Mouse (Mus musculus) lung, postnatal 0 days (tissue): ENCODE data around the gene Tmem117. TPM values are rescaled to one million over a fixed set of nuclear protein-coding genes. Genes with fewer than 3 reads are reported as not detected.

Experiments used
- ATAC-seq: fragments of 200-750 bp; cut with Nextera tagmentation; 2 replicates; pipeline ENCODE4 v1.8.0; 2017; ENCODE audit warnings: moderate library complexity
- DNase-seq: peaks from one replicate; pipeline ENCODE4 v3.0.0-alpha.2; 2016; ENCODE audit warnings: low spot score
- H3K27ac ChIP-seq: fragments of 300-500 bp; sonication (generic); 2 replicates; pipeline ENCODE4 v1.5.1; 2014; ENCODE audit warnings: antibody characterized with exemption, mild to moderate bottlenecking, low read length, mixed read lengths
- H3K27me3 ChIP-seq: fragments of 300-500 bp; sonication (generic); replicated peaks from 2 replicates; pipeline ENCODE4 v1.6.1; 2014; ENCODE audit warnings: low read length, mixed read lengths; ENCODE audit not compliant: insufficient read depth
- H3K36me3 ChIP-seq: fragments of 300-500 bp; sonication (generic); 2 replicates; pipeline ENCODE4 v1.6.1; 2014; ENCODE audit warnings: low read length, mixed read lengths; ENCODE audit not compliant: insufficient read depth
- H3K4me1 ChIP-seq: fragments of 300-500 bp; sonication (generic); 2 replicates; pipeline ENCODE4 v1.6.1; 2014; ENCODE audit warnings: antibody characterized with exemption, low read depth, low read length, mixed read lengths; ENCODE audit not compliant: insufficient read depth
- H3K4me2 ChIP-seq: fragments of 300-500 bp; sonication (generic); replicated peaks from 2 replicates; pipeline ENCODE4 v1.6.1; 2014; ENCODE audit warnings: low read depth, mild to moderate bottlenecking, low read length, moderate library complexity, mixed read lengths
- H3K4me3 ChIP-seq: fragments of 300-500 bp; sonication (generic); 2 replicates; pipeline ENCODE4 v1.5.1; 2014; ENCODE audit warnings: low read depth, low read length
- H3K9ac ChIP-seq: fragments of 300-500 bp; sonication (generic); replicated peaks from 2 replicates; pipeline ENCODE4 v1.6.1; 2014; ENCODE audit warnings: low read depth, mild to moderate bottlenecking
- H3K9me3 ChIP-seq: fragments of 300-500 bp; sonication (generic); 2 replicates; pipeline ENCODE4 v1.6.1; 2016; ENCODE audit warnings: low read length, mixed read lengths
- CTCF ChIP-seq: IDR thresholded peaks from 2 replicates; pipeline ENCODE4 v1.5.1; 2016; ENCODE audit warnings: antibody characterized with exemption, mild to moderate bottlenecking
- EP300 ChIP-seq: IDR thresholded peaks from 2 replicates; pipeline ENCODE4 v1.6.1; 2016; ENCODE audit warnings: antibody characterized with exemption, mild to moderate bottlenecking, control low read depth
- WGBS: fragments of 180-500 bp; shearing (Covaris S2); extraction: QIAGEN DNeasy Blood & Tissue Kit; methylation state at CpG from one replicate; pipeline ENCODE4 v1.1.7; 2014; 5-methylcytosine and 5-hydroxymethylcytosine counted together
- polyA plus RNA-seq: library from polyadenylated mRNA; unstranded; fragments of >200 nt; fragmentation: Nextera tagmentation; extraction: Ambion mirVana; gene quantifications from 2 replicates; pipeline ENCODE4 v1.2.1, GENCODE M21; 2015

The Tmem117 gene
- polyA plus RNA-seq, 1 experiment from 2014 or later: 3.3 TPM

DNA sequence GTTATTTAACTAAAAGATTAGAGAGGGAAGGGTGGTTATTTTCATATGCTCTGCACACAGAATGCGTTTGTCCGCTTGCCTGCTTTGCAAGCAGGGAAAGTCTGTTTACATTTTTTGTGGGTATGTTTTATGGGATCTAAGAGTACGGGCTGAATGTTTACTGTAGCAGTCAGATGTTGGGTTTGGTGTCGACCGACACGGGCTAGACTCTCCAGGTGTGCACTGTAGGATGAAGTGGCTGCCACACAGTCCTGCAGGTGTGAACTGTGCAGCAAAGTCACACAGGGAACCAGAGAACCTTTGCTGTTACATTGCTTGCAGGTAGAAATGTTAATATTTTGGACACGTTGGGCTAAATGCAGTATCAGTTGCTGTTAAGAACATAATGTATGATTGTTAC lies 31.9 kb downstream of the Tmem117 start:
- no peaks in the 10 kb centered on the region for H3K9me3 ChIP-seq
- ATAC-seq: no peak
- H3K36me3 ChIP-seq: no peaks in the 10 kb centered on the region
- DNase-seq: peak; percentile 7
- no peak overlapping the region for H3K4me2 ChIP-seq
- TF ChIP-seq EP300 (no peak), CTCF (no peak)
- H3K4me1 ChIP-seq: no peaks in the 10 kb centered on the region
- 18% methylated on average over 7 of the region's 7 CpGs for WGBS
- H3K27ac ChIP-seq: no peak overlapping the region
- no peak overlapping the region for H3K4me3 ChIP-seq
- no peaks in the 10 kb centered on the region for H3K27me3 ChIP-seq
- no peak overlapping the region for H3K9ac ChIP-seq

- WGBS: 18% methylated on average over 9 of the region's 9 CpGs
- DNase-seq (peak; percentile 83), ATAC-seq (no peak)
- Histone ChIP-seq H3K27ac (no peak overlapping the region), H3K36me3 (no peaks in the 10 kb centered on the region), H3K9ac (no peak overlapping the region), H3K4me2 (peak overlapping the region; percentile 20; the same call in 1 of the 2 replicates), H3K27me3 (no peaks in the 10 kb centered on the region), H3K4me1 (no peaks in the 10 kb centered on the region), H3K9me3 (no peaks in the 10 kb centered on the region), H3K4me3 (no peak overlapping the region)
- TF ChIP-seq CTCF (peak; percentile 72), EP300 (no peak)
Observed at GRCm38 (mm10) chr15:94661398-94661797, 32.4 kb downstream of the Tmem117 start.

DNA sequence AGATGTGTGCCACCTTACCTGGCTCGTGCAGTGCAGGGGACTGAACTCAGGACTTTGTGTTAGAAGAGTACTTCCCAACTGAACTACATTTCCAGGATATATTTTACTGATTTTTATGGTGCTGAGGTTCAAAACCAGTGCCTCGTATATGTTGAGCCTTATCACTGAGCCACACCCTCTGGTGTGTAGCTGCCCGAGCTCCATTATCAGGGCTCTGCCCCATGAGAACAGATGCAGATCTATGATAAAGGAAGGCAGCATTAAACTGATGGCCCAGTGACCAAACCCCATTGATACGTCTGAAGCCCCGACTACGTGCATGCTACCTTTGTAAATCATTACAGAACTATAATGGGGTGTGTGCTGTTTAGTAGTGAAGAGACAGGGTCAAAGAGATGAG lies 35.6 kb downstream of the Tmem117 start:
- Histone ChIP-seq H3K4me3 (no peak overlapping the region), H3K4me1 (no peaks in the 10 kb centered on the region), H3K9me3 (no peaks in the 10 kb centered on the region), H3K9ac (no peak overlapping the region), H3K27ac (no peak overlapping the region), H3K36me3 (no peaks in the 10 kb centered on the region), H3K4me2 (no peak overlapping the region), H3K27me3 (no peaks in the 10 kb centered on the region)
- ATAC-seq: no peak
- DNase-seq: no peak
- WGBS: 77% methylated on average over 6 of the region's 6 CpGs
- TF ChIP-seq EP300 (no peak), CTCF (no peak)

GRCm38 (mm10) chr15:94681135-94681534 lies 52.1 kb downstream of the Tmem117 start:
- ATAC-seq (peak; percentile 33), DNase-seq (peak; percentile 11)
- TF ChIP-seq CTCF: peak; percentile 52
- TF ChIP-seq EP300: no peak
- WGBS: 35% methylated on average over 3 of the region's 3 CpGs
- no peaks in the 10 kb centered on the region for H3K36me3 ChIP-seq
- no peak overlapping the region for H3K4me3 ChIP-seq
- no peak overlapping the region for H3K27ac ChIP-seq
- H3K27me3 ChIP-seq: no peaks in the 10 kb centered on the region
- no peak overlapping the region for H3K9ac ChIP-seq
- no peaks in the 10 kb centered on the region for H3K9me3 ChIP-seq
- no peak overlapping the region for H3K4me2 ChIP-seq
- no peaks in the 10 kb centered on the region for H3K4me1 ChIP-seq

DNA sequence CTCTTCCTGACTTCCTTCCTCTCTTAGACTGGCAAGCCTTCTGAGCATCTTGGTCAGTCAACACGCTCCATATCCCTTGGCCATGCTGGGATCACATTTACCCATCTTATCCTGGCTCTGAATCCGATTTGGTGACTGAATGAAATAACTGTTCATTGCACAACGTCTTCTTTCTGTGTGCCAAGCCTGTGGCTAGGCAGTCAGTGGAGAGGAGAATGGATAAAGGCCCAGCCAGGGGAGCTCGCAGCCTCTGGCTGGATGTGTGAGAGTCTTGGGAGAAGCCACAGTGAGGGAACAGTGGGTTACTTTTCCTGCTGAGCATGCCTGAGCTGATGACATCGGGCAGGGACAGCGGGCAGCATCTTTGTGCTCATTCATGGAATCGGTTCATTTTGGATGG lies 55.2 kb downstream of the Tmem117 start:
- TF ChIP-seq CTCF (no peak), EP300 (no peak)
- Histone ChIP-seq H3K27ac (no peak overlapping the region), H3K4me2 (no peak overlapping the region), H3K9me3 (no peaks in the 10 kb centered on the region), H3K27me3 (no peaks in the 10 kb centered on the region), H3K4me1 (no peaks in the 10 kb centered on the region), H3K9ac (no peak overlapping the region), H3K36me3 (no peaks in the 10 kb centered on the region), H3K4me3 (no peak overlapping the region)
- ATAC-seq (no peak), DNase-seq (no peak)
- WGBS: 76% methylated on average over 7 of the region's 7 CpGs

DNA sequence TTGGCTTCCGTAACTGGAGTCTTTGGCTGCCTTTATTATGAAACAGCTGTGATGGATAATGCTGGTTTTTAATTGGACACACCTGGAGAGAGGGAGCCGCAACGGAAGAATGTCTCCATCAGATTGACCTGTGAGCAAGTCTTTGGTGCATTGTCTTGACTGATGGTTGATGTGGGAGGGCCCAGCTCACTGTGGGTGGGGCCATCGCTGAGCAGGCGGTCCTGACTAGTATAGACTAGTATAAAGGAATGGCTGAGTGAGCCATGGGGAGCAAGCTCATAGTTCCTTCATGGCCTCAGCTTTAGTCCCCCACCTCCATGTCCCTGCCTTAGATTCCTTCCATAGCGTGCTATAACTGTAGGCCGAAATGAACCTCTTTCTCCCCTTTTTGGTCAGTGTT lies 58.1 kb downstream of the Tmem117 start:
- no peak overlapping the region for H3K27ac ChIP-seq
- H3K4me3 ChIP-seq: no peak overlapping the region
- H3K4me1 ChIP-seq: no peaks in the 10 kb centered on the region
- no peaks in the 10 kb centered on the region for H3K9me3 ChIP-seq
- H3K9ac ChIP-seq: no peak overlapping the region
- H3K4me2 ChIP-seq: no peak overlapping the region
- ATAC-seq: no peak
- TF ChIP-seq EP300 (no peak), CTCF (no peak)
- 85% methylated on average over 7 of the region's 7 CpGs for WGBS
- no peaks in the 10 kb centered on the region for H3K27me3 ChIP-seq
- H3K36me3 ChIP-seq: no peaks in the 10 kb centered on the region
- DNase-seq: no peak

- H3K27ac ChIP-seq: no peak overlapping the region
- H3K36me3 ChIP-seq: no peaks in the 10 kb centered on the region
- no peaks in the 10 kb centered on the region for H3K9me3 ChIP-seq
- no peaks in the 10 kb centered on the region for H3K4me1 ChIP-seq
- no peak for ATAC-seq
- no peaks in the 10 kb centered on the region for H3K27me3 ChIP-seq
- DNase-seq: no peak
- 51% methylated on average over 3 of the region's 3 CpGs for WGBS
- H3K4me3 ChIP-seq: no peak overlapping the region
- TF ChIP-seq CTCF: no peak
- H3K9ac ChIP-seq: no peak overlapping the region
- no peak overlapping the region for H3K4me2 ChIP-seq
Observed at GRCm38 (mm10) chr15:94687629-94688028, 58.6 kb downstream of the Tmem117 start.
